Mouse (Mus musculus) kidney, postnatal 14 days (tissue): Measurements from ENCODE around the gene Wnt4.
A peak's percentile ranks its signal among the peaks of the same experiment; 100 is the strongest.

Source experiments
- DNase-seq: peaks from one replicate; pipeline ENCODE4 v3.0.0; 2022; ENCODE audit warnings: mixed read lengths

Wnt4 gene

GRCm38 (mm10) chr4:137277166-137277513 is at the start of gene Wnt4:
Wnt4 (plus strand) TSS chr4:137277489.
- peak; percentile 83 for DNase-seq

GRCm38 (mm10) chr4:137228566-137229115 is 48.6 kb upstream of the Wnt4 start:
- peak; percentile 41 for DNase-seq

- DNase-seq: peak; percentile 69
Measured at GRCm38 (mm10) chr4:137231494-137232470, 45.5 kb upstream of the Wnt4 start.

DNA sequence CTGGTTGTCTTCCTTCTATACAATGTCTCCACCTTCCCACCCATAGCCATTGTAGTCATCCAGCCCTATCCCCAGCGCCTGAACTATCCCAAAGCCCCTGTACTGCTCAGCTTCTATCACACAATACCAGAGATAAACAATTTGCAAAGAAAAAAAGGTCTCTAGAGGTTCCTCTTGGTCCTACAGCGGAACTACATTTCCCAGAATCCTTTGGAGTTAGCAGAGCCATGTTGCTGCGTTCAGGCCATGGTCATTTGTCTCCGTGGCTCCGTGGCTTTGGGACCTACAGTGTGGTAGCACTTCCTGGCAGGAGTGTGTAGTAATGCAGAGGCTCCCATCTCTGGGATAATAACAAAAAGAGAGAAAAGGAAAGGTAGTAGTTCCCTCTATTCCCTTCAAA is 43.7 kb upstream of the Wnt4 start:
- no peak for DNase-seq

DNA sequence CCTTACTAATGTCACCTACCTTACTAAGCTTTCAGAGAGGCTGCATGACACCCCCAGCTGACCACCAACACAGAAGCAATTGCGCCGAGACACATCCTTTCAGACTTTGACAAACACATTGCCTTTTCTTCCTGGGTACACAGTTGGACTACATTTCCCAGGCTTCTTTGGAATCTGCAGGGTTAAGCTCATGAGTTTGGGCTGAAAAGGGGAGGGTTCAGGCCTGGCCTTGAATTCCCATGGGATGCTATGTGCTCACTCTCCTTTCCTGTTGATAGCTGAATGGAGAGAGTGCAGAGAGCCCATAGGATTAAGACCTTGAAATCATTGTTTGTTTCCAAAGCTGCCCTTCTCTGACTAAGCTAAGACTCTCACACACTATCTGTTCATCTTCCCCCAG is 42.8 kb upstream of the Wnt4 start:
- DNase-seq: peak; percentile 47

DNA sequence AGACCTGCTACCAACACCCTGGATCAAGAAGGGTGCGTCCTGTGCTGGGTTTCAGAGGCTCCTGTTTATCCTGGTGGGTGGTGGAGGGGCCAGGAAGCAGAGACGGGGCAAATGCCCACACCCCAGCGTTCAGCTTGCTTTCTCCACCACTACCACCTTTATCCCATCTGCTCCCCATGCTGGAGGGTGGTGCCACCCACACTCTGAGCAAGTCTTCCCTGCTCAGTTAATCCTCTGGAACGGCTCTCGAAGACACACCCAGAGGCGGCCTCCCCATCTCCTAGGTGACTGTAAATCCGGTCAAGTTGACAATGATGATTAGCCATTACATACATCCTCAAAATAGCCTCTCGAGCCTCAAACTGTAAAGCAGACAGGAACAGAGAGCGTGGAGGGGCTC is 41.9 kb upstream of the Wnt4 start:
- no peak for DNase-seq

DNA sequence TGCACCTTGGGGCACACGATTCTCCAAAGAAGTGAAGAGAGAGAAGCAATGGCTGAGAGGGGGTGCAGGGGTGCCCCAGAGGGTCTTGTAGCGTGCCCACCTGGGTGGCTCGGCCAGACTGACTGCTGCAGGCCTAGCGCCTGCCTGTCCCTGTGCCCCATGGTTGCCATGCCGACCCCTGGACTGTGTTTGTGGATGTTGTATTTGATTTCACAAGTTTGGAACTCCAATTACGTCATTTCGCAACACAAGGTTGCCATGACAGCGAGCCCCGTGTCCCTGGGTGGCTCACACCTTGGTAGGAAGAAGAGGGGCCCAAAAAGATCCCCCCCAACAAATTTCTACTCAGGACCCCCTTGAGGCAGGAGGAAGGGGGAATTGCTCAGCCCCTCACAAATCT is 32.4 kb upstream of the Wnt4 start:
- DNase-seq: no peak

GRCm38 (mm10) chr4:137250333-137250732 is 27.0 kb upstream of the Wnt4 start:
- DNase-seq: no peak

GRCm38 (mm10) chr4:137250849-137251248 is 26.4 kb upstream of the Wnt4 start:
- DNase-seq: no peak

DNA sequence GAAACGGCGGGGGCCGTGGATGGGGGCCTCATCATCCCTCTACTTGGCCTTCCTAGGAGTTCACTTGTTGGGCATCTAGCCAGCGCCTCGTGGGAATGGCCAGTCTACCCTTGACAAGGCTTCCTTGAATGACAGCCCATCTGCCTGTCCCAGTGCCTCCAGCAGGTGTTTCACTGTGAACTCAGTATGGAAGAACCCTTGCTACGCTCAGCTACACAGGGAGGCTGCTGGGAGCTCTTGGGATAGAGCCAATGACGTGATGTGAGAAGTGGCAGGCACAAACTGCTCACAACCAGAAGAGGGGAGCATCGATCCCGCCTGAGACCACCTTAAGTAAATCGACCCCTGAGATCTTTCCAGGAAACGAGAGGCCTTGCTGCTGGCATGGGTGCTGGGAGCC is 23.7 kb upstream of the Wnt4 start:
- DNase-seq: no peak

DNA sequence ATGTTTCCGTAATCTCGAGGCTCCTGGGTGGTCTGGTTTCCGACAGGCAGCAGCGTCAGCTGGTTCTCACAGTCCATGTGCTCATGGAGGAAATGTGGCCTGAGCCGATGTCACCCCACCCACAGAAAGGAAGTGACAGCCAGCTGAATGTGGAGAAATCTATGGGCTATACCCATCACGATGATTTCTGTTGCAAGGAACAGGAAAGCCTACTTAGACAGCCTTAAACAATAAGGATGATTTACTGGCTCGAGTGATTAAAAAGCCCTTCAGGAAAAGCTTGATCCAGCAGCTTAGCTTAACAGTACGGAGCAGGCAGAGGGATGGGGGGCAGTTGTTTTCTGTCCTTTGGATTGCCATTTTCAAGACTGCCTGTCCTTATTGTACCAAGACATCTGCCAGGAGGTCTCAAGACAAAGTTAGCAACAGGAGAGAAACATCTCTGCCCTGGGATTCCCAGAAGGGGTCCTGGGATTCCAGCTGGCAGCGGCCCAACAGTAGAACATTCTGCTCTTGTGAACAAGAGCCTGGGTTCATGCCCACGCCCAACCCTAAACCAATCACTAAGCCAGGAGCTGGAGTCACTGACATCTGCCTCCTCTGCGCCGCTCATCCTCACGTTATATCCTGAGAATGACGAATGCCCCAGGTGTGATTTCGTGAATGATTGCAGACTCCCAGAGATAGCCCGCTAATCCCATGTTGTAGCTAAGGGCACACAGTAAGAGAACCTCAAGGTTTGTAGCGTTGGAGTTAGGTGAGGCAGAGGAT is 22.9 kb upstream of the Wnt4 start:
- DNase-seq: no peak

- DNase-seq: no peak
Measured at GRCm38 (mm10) chr4:137255568-137255967, 21.7 kb upstream of the Wnt4 start.

DNA sequence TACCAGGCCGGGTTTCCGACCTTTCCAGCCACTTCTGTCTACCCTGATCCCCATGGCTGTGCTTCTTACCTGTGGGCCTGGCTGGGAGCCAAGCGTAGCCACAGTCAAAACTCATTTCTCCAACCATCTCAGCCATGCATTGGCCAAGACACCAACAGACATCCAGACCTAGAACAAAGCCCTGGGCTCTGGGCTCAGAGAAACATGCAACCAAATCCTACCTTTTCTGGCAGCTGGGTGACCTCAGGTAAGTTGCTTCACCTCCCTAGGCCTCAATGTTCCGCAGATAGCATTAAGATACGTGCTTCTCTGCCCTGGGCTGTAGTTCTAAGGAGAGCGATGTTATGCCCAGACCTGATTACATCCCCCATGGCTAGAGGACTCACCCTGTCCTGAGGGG is 15.5 kb upstream of the Wnt4 start:
- no peak for DNase-seq

DNA sequence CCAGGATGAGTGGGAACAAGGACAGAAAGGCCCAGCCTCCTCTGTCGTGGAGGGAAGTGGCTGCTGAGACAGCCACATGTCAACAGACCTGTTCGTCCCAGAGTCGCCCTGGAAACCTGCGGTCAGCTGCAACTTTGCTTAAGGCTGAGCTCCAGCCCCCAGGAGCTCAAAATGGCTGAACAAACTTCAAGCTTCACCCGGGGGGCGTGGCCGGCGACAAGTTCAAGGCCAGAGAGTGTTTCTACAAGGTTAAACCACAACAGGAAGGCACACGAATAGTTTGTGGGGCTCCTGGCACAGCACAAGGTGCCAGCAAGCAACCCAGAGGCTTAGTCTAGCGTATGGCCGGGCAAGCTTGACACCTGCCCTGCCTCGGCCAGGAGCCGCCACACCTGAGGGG is 13.2 kb upstream of the Wnt4 start:
- DNase-seq: no peak

DNA sequence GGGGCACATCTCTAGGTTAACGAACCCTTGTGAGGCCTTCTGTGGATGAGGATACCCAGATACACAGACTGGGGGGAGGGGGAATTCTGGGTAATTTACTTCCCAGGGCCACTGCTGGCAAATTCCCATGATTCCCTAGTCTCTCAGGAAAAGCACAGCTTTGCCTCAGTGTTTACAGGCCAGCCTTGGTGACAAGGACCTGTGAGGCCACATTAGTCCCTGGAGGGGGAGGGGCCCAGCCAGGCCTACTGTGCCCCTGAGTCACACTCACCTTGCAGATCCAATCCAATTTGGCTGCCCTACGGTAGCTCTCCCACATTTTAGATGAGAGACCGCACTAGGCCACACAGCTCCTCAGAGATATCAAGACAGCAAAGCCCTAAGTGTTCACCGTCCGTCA is 12.2 kb upstream of the Wnt4 start:
- DNase-seq: no peak

GRCm38 (mm10) chr4:137268541-137268940 is 8.7 kb upstream of the Wnt4 start:
- no peak for DNase-seq

DNA sequence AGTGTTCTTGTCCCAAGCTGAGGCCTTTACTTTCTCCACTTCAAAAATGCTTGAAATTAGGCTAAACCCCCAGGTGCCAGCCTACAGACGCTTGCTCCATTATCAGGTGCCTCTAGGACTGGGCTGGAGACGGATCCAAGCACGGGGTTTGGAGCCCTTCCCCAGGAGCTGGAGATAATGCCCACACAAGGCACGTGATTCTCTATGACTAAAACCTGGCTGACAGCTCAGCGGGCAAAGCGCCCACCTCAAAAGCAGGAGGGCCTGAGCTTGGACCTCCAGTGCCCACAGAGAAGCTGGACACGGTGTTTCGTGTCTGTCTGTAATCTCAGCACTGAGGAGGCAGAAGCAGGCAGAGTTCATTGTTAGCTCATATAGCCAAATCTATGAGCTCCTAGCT is 5.4 kb upstream of the Wnt4 start:
- no peak for DNase-seq

GRCm38 (mm10) chr4:137274304-137274703 is 3.0 kb upstream of the Wnt4 start:
- no peak for DNase-seq

DNA sequence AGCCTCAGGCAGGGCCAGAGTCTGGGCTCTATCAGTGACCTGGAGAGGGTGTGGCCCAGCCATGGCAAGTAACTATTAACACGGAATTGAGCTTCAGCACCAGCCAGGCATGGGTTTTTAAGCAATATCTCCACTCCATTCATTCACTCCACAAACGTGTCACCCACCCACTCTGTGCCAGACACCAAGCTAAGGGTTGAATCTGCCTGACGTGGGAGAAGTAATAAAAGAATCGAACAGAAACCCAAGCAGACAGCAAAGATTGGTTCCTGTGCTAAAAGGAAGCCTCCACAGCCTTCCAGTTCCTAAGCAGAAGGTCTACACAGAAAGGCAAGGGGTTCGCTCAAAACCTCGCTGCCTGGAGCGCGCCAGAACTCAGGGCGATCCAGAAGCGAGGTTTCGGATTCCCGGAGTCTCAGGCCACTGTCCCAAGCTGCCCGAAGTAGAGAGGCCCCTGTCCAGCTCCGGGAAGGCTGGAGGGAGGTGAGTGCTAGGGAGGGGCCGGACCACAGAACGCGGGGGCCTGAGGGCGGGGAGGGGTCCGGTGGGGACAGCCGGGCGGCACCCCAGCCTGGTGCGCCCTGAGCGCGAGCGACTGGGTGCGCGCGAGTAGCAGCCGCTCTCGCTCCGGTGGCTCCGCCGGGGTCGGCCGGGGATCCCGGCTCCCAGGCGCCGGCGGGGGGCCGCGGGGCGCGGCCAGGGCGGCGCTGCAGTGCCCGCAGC is 685 bp upstream of the Wnt4 start:
- no peak for DNase-seq

GRCm38 (mm10) chr4:137277600-137278143 is 383 bp downstream of the Wnt4 start:
- DNase-seq: no peak

- DNase-seq: no peak
Measured at GRCm38 (mm10) chr4:137278144-137279040, 1.1 kb downstream of the Wnt4 start.

GRCm38 (mm10) chr4:137279346-137279745 is 2.1 kb downstream of the Wnt4 start:
- no peak for DNase-seq
